15 mouse cellular contexts compared by ENCODE assay signal in genomic region chr4:138452306-138453096, GRCm38 (mm10). TPM values are rescaled to one million over a fixed set of nuclear protein-coding genes. Genes with fewer than 3 reads are reported as not detected.
A peak's percentile ranks its signal among the peaks of the same experiment; 100 is the strongest.
DNase-seq lines count a peak whose midpoint lies in the region; ATAC-seq and TF ChIP-seq lines count a peak whose summit lies in the region.
"Had no signal": no experiment of that assay in that cellular context is flagged by ENCODE, and none has a peak within 500 bp of the region (broad histone marks: within the 10 kb centered on the region; RNA-seq: fewer than 3 reads in every experiment).

No protein-coding gene starts in this region.

- H3K4me1 ChIP-seq in hindbrain, embryonic 10.5 days (replicated peaks): peaks cover 80% of the 10 kb centered on the region
- H3K4me1 ChIP-seq in hindbrain, embryonic 12.5 days: peaks cover 55% of the 10 kb centered on the region
- peaks cover 82% of the 10 kb centered on the region for H3K4me1 ChIP-seq in E14TG2a.4 (replicated peaks; ENCODE audit: low read depth, low read length)
- H3K4me1 ChIP-seq in midbrain, embryonic 11.5 days (ENCODE audit: control insufficient read depth, insufficient read depth, low read length): peaks cover 45% of the 10 kb centered on the region
- H3K4me1 ChIP-seq in lung, adult 2 months (ENCODE audit: control insufficient read depth, insufficient read depth, low read length): peaks cover 7% of the 10 kb centered on the region; the same call in 1 of the 2 replicates

- ATAC-seq in hindbrain, embryonic 12.5 days (ENCODE audit: low FRiP score): no peak
- no peak for ATAC-seq in midbrain, embryonic 11.5 days (ENCODE audit: low FRiP score)

- H3K9ac ChIP-seq in hindbrain, embryonic 12.5 days: no peak overlapping the region
- H3K9ac ChIP-seq in midbrain, embryonic 11.5 days (ENCODE audit: low read length): no peak overlapping the region
- H3K9ac ChIP-seq: liver, embryonic 13.5 days had no signal

- H3K9me3 ChIP-seq in hindbrain, embryonic 10.5 days: no peaks in the 10 kb centered on the region
- no peaks in the 10 kb centered on the region for H3K9me3 ChIP-seq in hindbrain, embryonic 12.5 days (replicated peaks)
- no peaks in the 10 kb centered on the region for H3K9me3 ChIP-seq in E14TG2a.4 (ENCODE audit: low read length)
- H3K9me3 ChIP-seq in midbrain, embryonic 11.5 days (ENCODE audit: control insufficient read depth, low read length): no peaks in the 10 kb centered on the region
- H3K9me3 ChIP-seq: heart, embryonic 15.5 days; liver, embryonic 13.5 days had no signal

- H3K4me2 ChIP-seq in hindbrain, embryonic 12.5 days (replicated peaks): no peak overlapping the region
- no peak overlapping the region for H3K4me2 ChIP-seq in midbrain, embryonic 11.5 days

- WGBS in hindbrain, embryonic 10.5 days: 23% methylated on average over 15 of the region's 15 CpGs
- whole genome bisulfite sequencing in hindbrain, embryonic 12.5 days: 24% methylated on average over 15 of the region's 15 CpGs
- 26% methylated on average over 15 of the region's 15 CpGs for WGBS in midbrain, embryonic 11.5 days
- 57% methylated on average over 15 of the region's 15 CpGs for WGBS in lung, adult 2 months

- TF ChIP-seq POLR2A in lung, adult 2 months (IDR thresholded peaks at IDR 0.05; ENCODE audit: borderline replicate concordance, extremely low read depth, low read depth, low read length): no peak

- no peaks in the 10 kb centered on the region for H3K36me3 ChIP-seq in hindbrain, embryonic 10.5 days
- no peaks in the 10 kb centered on the region for H3K36me3 ChIP-seq in hindbrain, embryonic 12.5 days
- H3K36me3 ChIP-seq in E14TG2a.4 (ENCODE audit: insufficient read depth, low read length): no peaks in the 10 kb centered on the region
- H3K36me3 ChIP-seq in midbrain, embryonic 11.5 days (ENCODE audit: control insufficient read depth, insufficient read depth, low read length): no peaks in the 10 kb centered on the region
- H3K36me3 ChIP-seq: heart, embryonic 15.5 days; liver, embryonic 13.5 days had no signal

- H3K27ac ChIP-seq in hindbrain, embryonic 10.5 days: peak overlapping the region; percentile 97; the same call in 1 of the 2 replicates
- no peak overlapping the region for H3K27ac ChIP-seq in hindbrain, embryonic 12.5 days
- peak overlapping the region; percentile 96; the same call in 1 of the 2 replicates for H3K27ac ChIP-seq in midbrain, embryonic 11.5 days (ENCODE audit: low read depth, low read length)
- H3K27ac ChIP-seq: heart, embryonic 15.5 days; liver, embryonic 13.5 days had no signal

- no peak for DNase-seq in hindbrain, embryonic 10.5 days (ENCODE audit: low spot score)
- DNase-seq in ES-CJ7 (ENCODE audit: low read depth, low spot score): peak; percentile 84
- DNase-seq in midbrain, embryonic 11.5 days (ENCODE audit: low spot score, missing footprints): peak; percentile 81
- DNase-seq in lung, adult 2 months: no peak
- DNase-seq in yolk sac, embryonic 10.5 days (ENCODE audit: low spot score): no peak
- no peak for DNase-seq in frontal cortex, postnatal 10 days (ENCODE audit: low spot score in 2 of 2)
- DNase-seq: adrenal gland, postnatal 36 days; liver, embryonic 13.5 days; lung, postnatal 4 days; right cerebral cortex, adult 18-20 months had no signal

- peaks cover 82% of the 10 kb centered on the region for H3K27me3 ChIP-seq in hindbrain, embryonic 10.5 days (ENCODE audit: insufficient read depth, poor library complexity, severe bottlenecking)
- H3K27me3 ChIP-seq in hindbrain, embryonic 12.5 days: peaks cover 19% of the 10 kb centered on the region; the same call in 1 of the 2 replicates
- H3K27me3 ChIP-seq in E14TG2a.4 (ENCODE audit: insufficient read depth, low read length): peaks cover 24% of the 10 kb centered on the region
- H3K27me3 ChIP-seq in midbrain, embryonic 11.5 days (ENCODE audit: control insufficient read depth, insufficient read depth, low read length): peaks cover 10% of the 10 kb centered on the region

- H3K4me3 ChIP-seq in hindbrain, embryonic 10.5 days: no peak overlapping the region; the same call in 1 of the 2 replicates
- H3K4me3 ChIP-seq in hindbrain, embryonic 12.5 days: no peak overlapping the region
- peak overlapping the region; percentile 84 for H3K4me3 ChIP-seq in E14TG2a.4 (replicated peaks; ENCODE audit: low read length)
- H3K4me3 ChIP-seq in midbrain, embryonic 11.5 days (ENCODE audit: low read depth, low read length): no peak overlapping the region
- H3K4me3 ChIP-seq in lung, adult 2 months (replicated peaks; ENCODE audit: extremely low read depth, low read depth, low read length): no peak overlapping the region

- TF ChIP-seq CTCF in E14TG2a.4 (conservative IDR thresholded peaks at IDR 0.05; ENCODE audit: low read length): no peak
- no peak for TF ChIP-seq CTCF in lung, adult 2 months (IDR thresholded peaks at IDR 0.05; ENCODE audit: insufficient read depth, low read length)

RNA-seq across cellular contexts. Expression of gene Camk2n1, which starts 1.6 kb away (rescaled TPM):
- 2.9 and 5.1 TPM in 2 replicates for polyA plus RNA-seq in hindbrain, embryonic 10.5 days (2016; fragmentation: Nextera tagmentation; extraction: Ambion mirVana)
- polyA plus RNA-seq in hindbrain, embryonic 12.5 days (2016; fragmentation: Nextera tagmentation; extraction: Ambion mirVana): 7.9 TPM in 2 replicates
- 6.0 and 6.1 TPM in 2 replicates for polyA plus RNA-seq in midbrain, embryonic 11.5 days (2014; fragmentation: Nextera tagmentation; extraction: Ambion mirVana)
- polyA plus RNA-seq in lung, adult 2 months (2012; rRNA removed): 21.7 and 26.9 TPM in 2 replicates

RNA-seq across cellular contexts. Expression of gene Mul1, which starts 18.0 kb away (rescaled TPM):
- 20.2 and 22.6 TPM in 2 replicates for polyA plus RNA-seq in hindbrain, embryonic 10.5 days (2016; fragmentation: Nextera tagmentation; extraction: Ambion mirVana)
- polyA plus RNA-seq in hindbrain, embryonic 12.5 days (2016; fragmentation: Nextera tagmentation; extraction: Ambion mirVana): 16.1 and 22.3 TPM in 2 replicates
- polyA plus RNA-seq in midbrain, embryonic 11.5 days (2014; fragmentation: Nextera tagmentation; extraction: Ambion mirVana): 17.9 and 18.5 TPM in 2 replicates
- polyA plus RNA-seq in lung, adult 2 months (2012; rRNA removed): 15.2 and 16.5 TPM in 2 replicates

RNA-seq across cellular contexts. Expression of gene Fam43b, which starts 56.2 kb away (rescaled TPM):
- not detected in 2 replicates for polyA plus RNA-seq in hindbrain, embryonic 10.5 days (2016; fragmentation: Nextera tagmentation; extraction: Ambion mirVana)
- 0.69 and 1.2 TPM in 2 replicates for polyA plus RNA-seq in hindbrain, embryonic 12.5 days (2016; fragmentation: Nextera tagmentation; extraction: Ambion mirVana)
- 0.14 TPM in 1 of 2 replicates, not detected in the other for polyA plus RNA-seq in midbrain, embryonic 11.5 days (2014; fragmentation: Nextera tagmentation; extraction: Ambion mirVana)
- polyA plus RNA-seq in lung, adult 2 months (2012; rRNA removed): not detected in 2 replicates
- polyA plus RNA-seq: gonadal fat pad, adult 2 months; heart, embryonic 15.5 days; liver, embryonic 13.5 days; testis, adult 2 months had no signal

Comparison
In these comparisons a context has a peak if more than half of its experiments do, and no peak if none do; other contexts are left out.
1. DNase-seq: peak in ES-CJ7 (single experiment) and midbrain, embryonic 11.5 days (single experiment); none in hindbrain, embryonic 10.5 days (single experiment), lung, adult 2 months (single experiment), yolk sac, embryonic 10.5 days (single experiment) and frontal cortex, postnatal 10 days (0 of 2).